Mouse (Mus musculus) C2C12 (cell line): ENCODE data around the gene Pou6f1.

Experiments used
- CTCF ChIP-seq: IDR thresholded peaks from one replicate; pipeline ENCODE4 v1.5.1; 2011; ENCODE audit not compliant: control insufficient read depth, insufficient read depth, insufficient read length
- MYOD1 ChIP-seq: IDR thresholded peaks from one replicate; pipeline ENCODE4 v1.6.1; 2011; ENCODE audit warnings: low read depth; ENCODE audit not compliant: control insufficient read depth, insufficient read length
- USF1 ChIP-seq: IDR thresholded peaks from one replicate; pipeline ENCODE4 v1.6.1; 2011; ENCODE audit warnings: low read depth, mild to moderate bottlenecking, control low read depth, moderate library complexity

DNA sequence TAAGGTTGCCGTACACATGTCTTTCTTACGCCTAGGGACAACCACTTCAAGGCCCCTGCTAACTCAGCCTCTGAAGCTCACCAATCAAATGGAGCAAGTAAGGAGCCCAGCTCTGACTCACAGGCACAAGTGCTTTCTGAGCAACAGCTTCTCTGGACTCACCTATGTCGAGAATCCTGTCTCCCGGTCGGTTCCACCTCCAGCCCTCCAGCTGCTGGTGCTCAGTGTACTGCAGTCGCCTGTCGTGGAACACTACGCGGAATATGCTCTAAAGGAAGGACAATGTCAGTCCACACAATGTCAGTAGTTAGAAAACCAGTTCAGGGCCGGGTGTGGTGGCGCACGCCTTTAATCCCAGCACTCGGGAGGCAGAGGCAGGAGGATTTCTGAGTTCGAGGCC is 74.4 kb downstream of the Pou6f1 start:
- no peak for TF ChIP-seq CTCF
- no peak for TF ChIP-seq MYOD1
- no peak for TF ChIP-seq USF1
